Mouse (Mus musculus): ENCODE results near the gene Jsrp1. TPM values are rescaled to one million over a fixed set of nuclear protein-coding genes. Genes with fewer than 3 reads are reported as not detected.
"Not testable (repeated sequence)": the region's sequence is repeated elsewhere in the genome, so short reads cannot be mapped to it uniquely, and the experiment has no call there.

Jsrp1 gene
- polyA plus RNA-seq, 1 experiment, result 343 TPM

DNA sequence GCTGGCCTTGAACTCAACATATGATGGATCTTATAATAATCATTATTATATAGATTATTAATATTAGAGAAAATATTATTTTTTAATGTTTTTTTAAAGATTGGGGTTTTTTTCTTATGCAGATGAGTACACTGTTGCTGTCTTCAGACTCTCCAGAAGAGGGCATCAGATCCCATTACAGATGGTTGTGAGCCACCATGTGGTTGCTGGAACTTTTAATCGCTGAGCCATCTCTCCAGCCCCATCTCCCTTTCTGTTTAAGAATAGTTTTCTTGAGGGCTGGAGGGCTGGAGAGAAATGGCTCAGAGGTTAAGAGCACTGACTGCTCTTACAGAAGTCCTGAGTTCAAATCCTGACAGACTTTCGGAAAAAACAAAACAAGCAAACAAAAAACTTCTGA, 8.7 kb upstream of the Jsrp1 start:
- no peaks in the 10 kb centered on the region for H3K27me3 ChIP-seq (ENCODE audit: control insufficient read depth, insufficient read depth, insufficient read length)
- peaks cover 3% of the 10 kb centered on the region for H3K79me2 ChIP-seq (ENCODE audit: control insufficient read depth, insufficient read depth)
- no peak overlapping the region for H3ac ChIP-seq (ENCODE audit: control insufficient read depth, insufficient read length)
- no peak overlapping the region for H3K4me3 ChIP-seq
- TF ChIP-seq MYOG (IDR thresholded peaks at IDR 0.05; ENCODE audit: control insufficient read depth in 1 of 3, insufficient read depth in 1 of 3, insufficient read length in 2 of 3, low read depth in 2 of 3), result no peak
- TF ChIP-seq USF1 (IDR thresholded peaks at IDR 0.05; ENCODE audit: low read depth), result no peak
- TF ChIP-seq MAX (IDR thresholded peaks at IDR 0.05; ENCODE audit: low read depth), result no peak
- no peak for TF ChIP-seq POLR2A (IDR thresholded peaks at IDR 0.05; ENCODE audit: insufficient read length, low read depth)
- no peak for TF ChIP-seq REST (IDR thresholded peaks at IDR 0.05; ENCODE audit: insufficient read depth, insufficient read length)
- no peak for TF ChIP-seq CEBPB (IDR thresholded peaks at IDR 0.05; ENCODE audit: insufficient read depth, poor library complexity, severe bottlenecking)
- TF ChIP-seq TCF12 (IDR thresholded peaks at IDR 0.05; ENCODE audit: insufficient read depth, poor library complexity, severe bottlenecking), result no peak
- no peak for TF ChIP-seq E2F4 (IDR thresholded peaks at IDR 0.05; ENCODE audit: insufficient read depth)
- no peaks in the 10 kb centered on the region for H3K36me3 ChIP-seq (ENCODE audit: control insufficient read depth, insufficient read depth)
- H3K4me2 ChIP-seq (ENCODE audit: low read depth), result no peak overlapping the region

DNA sequence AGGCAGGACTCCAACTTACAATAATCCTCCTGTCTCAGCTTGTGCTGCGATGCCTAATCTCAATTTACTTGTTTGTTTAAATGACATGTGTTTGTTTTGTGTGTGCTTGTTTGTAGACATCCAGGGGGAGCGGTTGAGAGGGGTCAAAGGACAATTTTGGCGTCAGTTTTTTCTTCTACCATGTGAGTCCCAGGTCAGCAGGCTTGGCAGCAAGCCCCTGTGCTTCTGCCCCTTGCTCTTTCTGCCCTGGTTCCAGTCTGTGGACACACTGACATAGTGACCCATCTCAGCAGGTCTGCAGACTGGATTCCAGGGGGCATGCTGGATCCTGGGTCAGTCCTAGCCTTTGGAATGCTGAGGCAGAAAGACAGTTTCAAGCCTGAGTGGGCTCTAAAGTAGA, 6.1 kb upstream of the Jsrp1 start:
- Histone ChIP-seq H3ac (ENCODE audit: control insufficient read depth, insufficient read length) (no peak overlapping the region), H3K27me3 (ENCODE audit: control insufficient read depth, insufficient read depth, insufficient read length) (no peaks in the 10 kb centered on the region), H3K4me2 (ENCODE audit: low read depth) (no peak overlapping the region), H3K36me3 (ENCODE audit: control insufficient read depth, insufficient read depth) (no peaks in the 10 kb centered on the region), H3K79me2 (ENCODE audit: control insufficient read depth, insufficient read depth) (no peaks in the 10 kb centered on the region), H3K4me3 (no peak overlapping the region)
- TF ChIP-seq REST (IDR thresholded peaks at IDR 0.05; ENCODE audit: insufficient read depth, insufficient read length), result no peak
- TF ChIP-seq TCF3 (IDR thresholded peaks at IDR 0.05; ENCODE audit: insufficient read length, low read depth), result no peak

GRCm38 (mm10) chr10:80818599-80819281, 5.4 kb upstream of the Jsrp1 start:
- Histone ChIP-seq H3ac (ENCODE audit: control insufficient read depth, insufficient read length) (no peak overlapping the region), H3K79me2 (ENCODE audit: control insufficient read depth, insufficient read depth) (no peaks in the 10 kb centered on the region), H3K4me2 (ENCODE audit: low read depth) (no peak overlapping the region), H3K36me3 (ENCODE audit: control insufficient read depth, insufficient read depth) (no peaks in the 10 kb centered on the region), H3K27me3 (ENCODE audit: control insufficient read depth, insufficient read depth, insufficient read length) (no peaks in the 10 kb centered on the region), H3K4me3 (no peak overlapping the region)
- no peak for TF ChIP-seq MAX (IDR thresholded peaks at IDR 0.05; ENCODE audit: low read depth)
- TF ChIP-seq TCF12 (IDR thresholded peaks at IDR 0.05; ENCODE audit: insufficient read depth, poor library complexity, severe bottlenecking), result no peak
- TF ChIP-seq E2F4 (IDR thresholded peaks at IDR 0.05; ENCODE audit: insufficient read depth), result no peak
- no peak for TF ChIP-seq MYOD1 (IDR thresholded peaks at IDR 0.05; ENCODE audit: control insufficient read depth in 1 of 3, insufficient read length in 2 of 3, low read depth in 2 of 3)
- no peak for TF ChIP-seq TCF3 (IDR thresholded peaks at IDR 0.05; ENCODE audit: insufficient read length, low read depth)
- TF ChIP-seq REST (IDR thresholded peaks at IDR 0.05; ENCODE audit: insufficient read depth, insufficient read length), result no peak
- TF ChIP-seq POLR2A (IDR thresholded peaks at IDR 0.05; ENCODE audit: insufficient read length, low read depth), result no peak
- no peak for TF ChIP-seq USF1 (IDR thresholded peaks at IDR 0.05; ENCODE audit: low read depth)
- no peak for TF ChIP-seq CEBPB (IDR thresholded peaks at IDR 0.05; ENCODE audit: insufficient read depth, poor library complexity, severe bottlenecking)
- TF ChIP-seq SRF (IDR thresholded peaks at IDR 0.05; ENCODE audit: control insufficient read depth, insufficient read length, low read depth), result no peak
- no peak for TF ChIP-seq POLR2AphosphoS2 (IDR thresholded peaks at IDR 0.05; ENCODE audit: insufficient read length, low read depth)
- TF ChIP-seq MYOG (IDR thresholded peaks at IDR 0.05; ENCODE audit: control insufficient read depth in 1 of 3, insufficient read depth in 1 of 3, insufficient read length in 2 of 3, low read depth in 2 of 3), result no peak

- not testable (repeated sequence) for H3ac ChIP-seq (ENCODE audit: control insufficient read depth, insufficient read length); H3K4me3 ChIP-seq; H3K36me3 ChIP-seq (ENCODE audit: control insufficient read depth, insufficient read depth); H3K27me3 ChIP-seq (ENCODE audit: control insufficient read depth, insufficient read depth, insufficient read length); H3K4me2 ChIP-seq (ENCODE audit: low read depth); H3K79me2 ChIP-seq (ENCODE audit: control insufficient read depth, insufficient read depth)
Measured at GRCm38 (mm10) chr10:80817955-80818354, 4.7 kb upstream of the Jsrp1 start.

DNA sequence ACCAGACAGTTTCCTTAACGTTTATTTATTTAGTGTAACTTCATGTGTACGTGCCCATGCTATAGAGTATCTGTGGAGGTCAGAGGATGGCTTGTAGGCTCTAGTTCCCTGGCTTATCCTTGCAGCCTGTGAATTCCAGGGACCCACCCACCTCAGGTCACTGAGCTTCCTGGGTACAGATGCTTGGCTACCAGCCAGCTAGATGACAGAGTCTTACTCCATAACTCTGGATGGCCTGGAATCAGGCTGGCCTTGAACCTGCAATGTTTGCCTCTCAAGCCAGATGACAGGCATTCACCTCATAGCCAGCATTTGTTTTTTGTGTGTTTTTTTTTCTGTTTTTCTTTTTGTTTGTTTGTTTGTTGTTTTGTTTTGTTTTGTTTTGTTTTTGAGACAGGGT, 3.9 kb upstream of the Jsrp1 start:
- H3K4me3 ChIP-seq, result no peak overlapping the region
- H3K79me2 ChIP-seq (ENCODE audit: control insufficient read depth, insufficient read depth), result no peaks in the 10 kb centered on the region
- no peaks in the 10 kb centered on the region for H3K36me3 ChIP-seq (ENCODE audit: control insufficient read depth, insufficient read depth)
- TF ChIP-seq REST (IDR thresholded peaks at IDR 0.05; ENCODE audit: insufficient read depth, insufficient read length) (no peak), MYOG (IDR thresholded peaks at IDR 0.05; ENCODE audit: control insufficient read depth in 1 of 3, insufficient read depth in 1 of 3, insufficient read length in 2 of 3, low read depth in 2 of 3) (no peak)
- H3ac ChIP-seq (ENCODE audit: control insufficient read depth, insufficient read length), result no peak overlapping the region
- no peak overlapping the region for H3K4me2 ChIP-seq (ENCODE audit: low read depth)
- no peaks in the 10 kb centered on the region for H3K27me3 ChIP-seq (ENCODE audit: control insufficient read depth, insufficient read depth, insufficient read length)

DNA sequence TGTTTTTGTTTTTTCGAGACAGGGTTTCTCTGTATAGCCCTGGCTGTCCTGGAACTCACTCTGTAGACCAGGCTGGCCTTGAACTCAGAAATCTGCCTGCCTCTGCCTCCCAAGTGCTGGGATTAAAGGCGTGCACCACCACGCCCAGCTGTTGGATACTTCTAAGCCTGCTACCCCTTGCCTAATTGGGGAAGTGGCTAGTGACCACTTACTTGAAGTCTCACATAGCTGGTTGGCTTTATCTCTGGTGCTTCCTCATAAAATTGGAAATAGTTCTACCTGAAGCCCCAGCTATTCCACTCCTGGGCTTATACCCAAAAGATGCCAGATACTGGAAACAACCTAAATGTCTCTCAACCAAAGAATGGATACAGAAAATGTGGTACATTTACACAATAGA, 3.0 kb upstream of the Jsrp1 start:
- not testable (repeated sequence) for H3K79me2 ChIP-seq (ENCODE audit: control insufficient read depth, insufficient read depth); H3K36me3 ChIP-seq (ENCODE audit: control insufficient read depth, insufficient read depth); H3K4me3 ChIP-seq; H3K27me3 ChIP-seq (ENCODE audit: control insufficient read depth, insufficient read depth, insufficient read length); H3ac ChIP-seq (ENCODE audit: control insufficient read depth, insufficient read length); H3K4me2 ChIP-seq (ENCODE audit: low read depth)

Measured in myocyte (in vitro differentiated cells).